Mouse (Mus musculus) frontal cortex, adult (tissue): Measurements from ENCODE around the gene Hcfc2.

Experiments
- ATAC-seq: cut with Nextera tagmentation; 2 replicates; pipeline ENCODE4 v1.9.2; 2017; ENCODE audit warnings: mild to moderate bottlenecking, moderate library complexity, mixed read lengths; ENCODE audit not compliant: low TSS enrichment

The Hcfc2 gene

GRCm38 (mm10) chr10:82695956-82696355 is at the start of gene Hcfc2:
Hcfc2 (plus strand) TSS chr10:82696160.
- ATAC-seq = no peak

- ATAC-seq = no peak
These were observed 48.7 kb upstream of the Hcfc2 start for GRCm38 (mm10) chr10:82647205-82647811.

- no peak for ATAC-seq
These were observed 44.7 kb upstream of the Hcfc2 start for GRCm38 (mm10) chr10:82651221-82651620.

GRCm38 (mm10) chr10:82652625-82653024 is 43.3 kb upstream of the Hcfc2 start:
- no peak for ATAC-seq

GRCm38 (mm10) chr10:82654581-82654980 is 41.4 kb upstream of the Hcfc2 start:
- no peak for ATAC-seq

- ATAC-seq = peak; percentile 86
These were observed 34.1 kb upstream of the Hcfc2 start for GRCm38 (mm10) chr10:82661820-82662219.

GRCm38 (mm10) chr10:82662267-82662990 is 33.5 kb upstream of the Hcfc2 start:
- ATAC-seq = peak; percentile 25

- ATAC-seq = no peak
These were observed 32.7 kb upstream of the Hcfc2 start for GRCm38 (mm10) chr10:82663289-82663688.

GRCm38 (mm10) chr10:82665951-82666350 is 30.0 kb upstream of the Hcfc2 start:
- ATAC-seq = no peak

- peak; percentile 73 for ATAC-seq
These were observed 29.3 kb upstream of the Hcfc2 start for GRCm38 (mm10) chr10:82666436-82667234.

- no peak for ATAC-seq
These were observed 25.8 kb upstream of the Hcfc2 start for GRCm38 (mm10) chr10:82670205-82670604.

- no peak; the same call in 1 of the 2 replicates for ATAC-seq
These were observed 19.0 kb upstream of the Hcfc2 start for GRCm38 (mm10) chr10:82676949-82677348.

- ATAC-seq = peak; percentile 89
These were observed 15.2 kb upstream of the Hcfc2 start for GRCm38 (mm10) chr10:82680769-82681168.

GRCm38 (mm10) chr10:82681639-82682038 is 14.3 kb upstream of the Hcfc2 start:
- peak; percentile 22 for ATAC-seq

GRCm38 (mm10) chr10:82685440-82685839 is 10.5 kb upstream of the Hcfc2 start:
- ATAC-seq = no peak

GRCm38 (mm10) chr10:82689681-82690211 is 6.2 kb upstream of the Hcfc2 start:
- ATAC-seq = peak; percentile 71

GRCm38 (mm10) chr10:82690494-82690893 is 5.5 kb upstream of the Hcfc2 start, which contains the start of gene Glt8d2:
Glt8d2 (minus strand) TSS chr10:82690650.
- peak; percentile 79 for ATAC-seq

- ATAC-seq = no peak
These were observed 606 bp downstream of the Hcfc2 start for GRCm38 (mm10) chr10:82696453-82697079.

GRCm38 (mm10) chr10:82697305-82697898 is 1.4 kb downstream of the Hcfc2 start:
- ATAC-seq = no peak

- ATAC-seq = peak; percentile 81
These were observed 2.8 kb downstream of the Hcfc2 start for GRCm38 (mm10) chr10:82698712-82699261.
